Mouse (Mus musculus): ENCODE results near the gene Fgfr2.

DNA sequence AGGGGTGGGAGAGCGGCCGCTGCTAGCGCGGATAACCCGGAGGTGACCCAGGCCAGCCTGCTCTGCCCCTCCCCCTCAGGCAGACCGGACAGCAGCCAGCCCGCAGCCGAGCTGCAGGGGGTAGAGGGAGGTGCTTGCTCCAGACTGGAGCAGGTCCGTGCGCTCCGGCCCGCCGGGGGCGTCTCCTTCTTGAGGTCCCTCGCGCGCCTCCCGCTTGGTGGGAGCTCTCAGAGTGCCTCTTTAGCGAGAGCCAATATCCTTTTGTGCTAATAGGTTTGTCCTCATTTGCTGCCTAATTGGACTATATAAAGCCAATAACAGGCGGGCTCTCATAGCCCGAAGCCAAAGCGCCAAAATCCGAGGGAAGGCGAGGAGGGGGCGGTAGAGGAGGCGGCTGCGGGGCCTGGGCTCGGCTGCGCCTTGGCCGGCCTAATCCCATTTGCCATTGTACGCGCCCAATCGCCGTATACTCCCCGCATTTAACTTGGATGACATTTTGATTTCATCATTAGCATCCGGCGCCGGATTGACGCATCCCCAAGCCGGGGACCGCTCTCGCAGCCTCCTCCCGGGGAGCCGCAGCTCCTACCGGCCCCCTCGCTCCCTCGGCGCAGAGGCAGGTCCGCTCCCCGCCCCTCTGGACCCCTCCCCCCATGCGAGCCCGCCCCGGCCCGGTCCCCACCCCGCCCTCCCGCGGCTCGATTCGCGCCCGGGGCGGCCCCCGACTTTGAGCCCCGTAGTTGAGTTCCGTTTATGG lies 1580.9 kb downstream of the Fgfr2 start, which contains the start of gene Hmx3:
- TF ChIP-seq CTCF (conservative IDR thresholded peaks at IDR 0.05; ENCODE audit: low read length), result no peak
- TF ChIP-seq NANOG (IDR thresholded peaks at IDR 0.05; ENCODE audit: borderline replicate concordance, low read length), result no peak
- TF ChIP-seq POU5F1 (IDR thresholded peaks at IDR 0.05; ENCODE audit: borderline replicate concordance, low read length), result no peak

All from E14TG2a.4 (cell line).